Mouse (Mus musculus) stomach, postnatal 0 days (tissue): Measurements from ENCODE around the gene Nphp1.

Experiments
- CTCF ChIP-seq: IDR thresholded peaks from 2 replicates; pipeline ENCODE4 v1.5.1; 2016; ENCODE audit warnings: antibody characterized with exemption, low read depth, mild to moderate bottlenecking, moderate library complexity
- EP300 ChIP-seq: optimal IDR thresholded peaks from 2 replicates; pipeline ENCODE3; 2016; ENCODE audit warnings: antibody characterized with exemption

GRCm38 (mm10) chr2:127730301-127730997 is 58.2 kb downstream of the Nphp1 start:
- no peak for TF ChIP-seq CTCF
- no peak for TF ChIP-seq EP300
